Mouse (Mus musculus): ENCODE measurements around the gene St3gal6. TPM values are rescaled to one million over a fixed set of nuclear protein-coding genes. Genes with fewer than 3 reads are reported as not detected.

Gene St3gal6
- total and polyA plus RNA-seq, 3 experiments = 167 to 420 (median 240) TPM

DNA sequence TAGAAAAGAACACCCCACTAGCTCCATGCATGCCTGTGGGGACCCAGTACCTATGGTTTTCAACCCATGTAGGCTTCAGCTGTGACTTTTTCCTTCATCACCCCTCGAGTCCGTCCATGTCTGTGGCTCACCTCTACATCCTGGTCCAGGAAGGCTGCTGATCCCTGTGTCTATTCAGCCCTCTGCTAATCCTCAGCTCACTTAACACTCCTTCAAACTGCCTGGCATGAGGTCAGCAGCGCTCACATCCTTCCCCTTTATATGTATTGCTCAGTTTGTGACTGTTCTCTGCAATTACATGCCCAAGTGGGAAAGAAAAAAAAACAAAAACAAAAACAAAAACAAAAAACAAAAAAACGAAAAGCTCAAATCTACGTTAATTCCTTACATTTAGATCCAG, 24.4 kb downstream of the St3gal6 start:
- H3K27me3 ChIP-seq (replicated peaks) = no peaks in the 10 kb centered on the region
- H3K9me3 ChIP-seq (replicated peaks; ENCODE audit: low read length) = no peaks in the 10 kb centered on the region
- dilution Hi-C loops (cut with MboI; ENCODE audit: extremely low pct_ligation_motif_present, extremely low pct_unique_long_range_greater_than_20kb, low sequenced_read_pairs) (no loop called here), in situ Hi-C loops (cut with MboI; ENCODE audit: low pct_ligation_motif_present, low pct_unique_long_range_greater_than_20kb, low sequenced_read_pairs) (no loop called here)
- H3K4me3 ChIP-seq (replicated peaks in 1 of 3; ENCODE audit: low read depth in 2 of 3, low read length in 2 of 3, poor library complexity in 1 of 3) = no peak overlapping the region
- H3K4me2 ChIP-seq (ENCODE audit: insufficient read depth, low read depth, poor library complexity, severe bottlenecking) = no peak overlapping the region
- H3K4me1 ChIP-seq (ENCODE audit: control insufficient read depth in 1 of 2, insufficient read depth in 2 of 2) = peaks cover 31 to 86% of the 10 kb centered on the region in 2 experiments
- peaks cover 59% of the 10 kb centered on the region for H3K79me2 ChIP-seq (replicated peaks; ENCODE audit: control insufficient read depth, extremely low read depth, insufficient read depth, poor library complexity, severe bottlenecking)
- peaks cover 14 to 65% of the 10 kb centered on the region in 2 experiments for H3K36me3 ChIP-seq (replicated peaks in 1 of 2; ENCODE audit: control insufficient read depth in 1 of 2, insufficient read depth in 1 of 2, low read length in 1 of 2)
- no peak for DNase-seq (ENCODE audit: extremely low read depth)
- H3K9ac ChIP-seq (ENCODE audit: insufficient read depth, low read depth) = peak overlapping the region; percentile 92
- 0 out of 2 replicates have a peak, but pooled peaks have one; percentile 0 for TF ChIP-seq ETS1 (conservative IDR thresholded peaks at IDR 0.05; ENCODE audit: low read depth, low read length)
- TF ChIP-seq MAZ (IDR thresholded peaks at IDR 0.05; ENCODE audit: low read depth, low read length) = no peak
- TF ChIP-seq BHLHE40 (IDR thresholded peaks at IDR 0.05; ENCODE audit: low read depth, low read length) = 0 out of 2 replicates have a peak, but pooled peaks have one; percentile 25
- peak overlapping the region; percentile 100 for H3K27ac ChIP-seq (ENCODE audit: insufficient read depth, low read depth)

GRCm38 (mm10) chr16:58499172-58499584, 24.9 kb downstream of the St3gal6 start:
- H3K4me3 ChIP-seq (replicated peaks in 1 of 3; ENCODE audit: low read depth in 2 of 3, low read length in 2 of 3, poor library complexity in 1 of 3) = no peak overlapping the region
- H3K4me1 ChIP-seq (ENCODE audit: control insufficient read depth in 1 of 2, insufficient read depth in 2 of 2) = peaks cover 31 to 85% of the 10 kb centered on the region in 2 experiments

DNA sequence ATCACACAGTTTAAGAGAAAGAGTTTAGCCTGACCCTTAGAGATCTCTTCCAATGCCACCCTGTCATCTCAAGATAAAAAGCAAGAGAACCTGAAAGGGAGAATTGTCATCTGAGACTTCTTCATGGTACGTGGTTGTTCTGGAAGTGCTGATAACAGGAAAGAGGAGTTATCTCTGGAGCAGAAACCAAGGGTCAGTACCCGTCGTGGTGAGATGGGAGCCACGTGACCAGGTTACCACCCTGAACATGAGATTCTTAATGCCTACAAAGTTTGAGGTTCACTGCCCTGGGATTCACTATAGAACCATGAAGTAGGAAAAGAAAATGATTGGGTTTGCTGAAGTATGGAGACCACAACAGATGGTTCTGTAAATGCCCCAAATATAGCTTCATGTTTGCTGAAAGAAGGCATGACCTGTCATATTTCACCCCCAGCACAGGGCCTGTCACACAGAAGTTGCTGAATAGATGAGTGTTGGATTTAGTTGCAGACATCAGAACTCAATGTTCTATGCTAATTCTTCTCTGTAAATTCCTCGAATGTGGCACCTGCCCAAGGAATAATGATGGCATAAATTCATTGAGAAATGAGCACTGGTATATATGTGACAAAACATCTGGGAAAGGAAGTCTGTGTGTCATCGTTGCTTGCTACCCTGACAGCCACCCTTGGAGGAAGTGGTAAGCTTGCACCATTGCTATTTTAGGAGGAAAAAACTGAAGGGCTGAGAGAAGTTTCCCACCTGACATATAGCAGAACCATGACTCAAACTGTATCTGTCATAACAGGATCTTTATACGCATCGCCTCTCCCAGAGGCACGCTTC, 25.9 kb downstream of the St3gal6 start:
- peak; percentile 98 for DNase-seq (ENCODE audit: extremely low read depth)
- Histone ChIP-seq H3K9me3 (replicated peaks; ENCODE audit: low read length) (no peaks in the 10 kb centered on the region), H3K9ac (ENCODE audit: insufficient read depth, low read depth) (peak overlapping the region; percentile 64), H3K4me1 (ENCODE audit: control insufficient read depth in 1 of 2, insufficient read depth in 2 of 2) (peaks cover 32 to 74% of the 10 kb centered on the region in 2 experiments), H3K4me2 (ENCODE audit: insufficient read depth, low read depth, poor library complexity, severe bottlenecking) (peak overlapping the region; percentile 72), H3K36me3 (replicated peaks in 1 of 2; ENCODE audit: control insufficient read depth in 1 of 2, insufficient read depth in 1 of 2, low read length in 1 of 2) (peaks cover 20 to 66% of the 10 kb centered on the region in 2 experiments), H3K27ac (ENCODE audit: insufficient read depth, low read depth) (peak overlapping the region; percentile 100), H3K79me2 (replicated peaks; ENCODE audit: control insufficient read depth, extremely low read depth, insufficient read depth, poor library complexity, severe bottlenecking) (peaks cover 51% of the 10 kb centered on the region), H3K27me3 (replicated peaks) (no peaks in the 10 kb centered on the region), H3K4me3 (replicated peaks in 1 of 3; ENCODE audit: low read depth in 2 of 3, low read length in 2 of 3, poor library complexity in 1 of 3) (no peak overlapping the region)
- in situ Hi-C loops (cut with MboI; ENCODE audit: low pct_ligation_motif_present, low pct_unique_long_range_greater_than_20kb, low sequenced_read_pairs) = no loop called here
- dilution Hi-C loops (cut with MboI; ENCODE audit: extremely low pct_ligation_motif_present, extremely low pct_unique_long_range_greater_than_20kb, low sequenced_read_pairs) = no loop called here
- TF ChIP-seq JUN (IDR thresholded peaks at IDR 0.05; ENCODE audit: insufficient read depth, low read depth, low read length) (peak; percentile 99), MYC (IDR thresholded peaks at IDR 0.05; ENCODE audit: low read depth, low read length) (peak; percentile 79), MAX (IDR thresholded peaks at IDR 0.05; ENCODE audit: low read length) (peak; percentile 91), ZC3H11A (IDR thresholded peaks at IDR 0.05; ENCODE audit: low read depth, low read length) (no peak), POLR2A (IDR thresholded peaks at IDR 0.05; ENCODE audit: low read depth, low read length) (peak; percentile 21; the same call in 1 of the 2 replicates), MXI1 (IDR thresholded peaks at IDR 0.05; ENCODE audit: low read depth, low read length) (peak; percentile 87), IRF4 (IDR thresholded peaks at IDR 0.05; ENCODE audit: low read depth, low read length) (peak; percentile 99), CHD1 (IDR thresholded peaks at IDR 0.05; ENCODE audit: low read depth, low read length) (no peak; the same call in 1 of the 2 replicates), RCOR1 (conservative IDR thresholded peaks at IDR 0.05; ENCODE audit: low read depth, low read length) (peak; percentile 97), NRF1 (IDR thresholded peaks at IDR 0.05; ENCODE audit: low read depth, low read length) (no peak; the same call in 1 of the 2 replicates), EP300 (IDR thresholded peaks at IDR 0.05; ENCODE audit: low read length) (peak; percentile 100), PAX5 (IDR thresholded peaks at IDR 0.05; ENCODE audit: low read length) (no peak), POLR2AphosphoS2 (IDR thresholded peaks at IDR 0.05; ENCODE audit: low read depth, low read length) (no peak; the same call in 1 of the 2 replicates), HCFC1 (IDR thresholded peaks at IDR 0.05; ENCODE audit: low read depth, low read length) (peak; percentile 53), ELF1 (IDR thresholded peaks at IDR 0.05; ENCODE audit: low read depth, low read length) (peak; percentile 66), USF2 (conservative IDR thresholded peaks at IDR 0.05; ENCODE audit: low read depth, low read length) (peak; percentile 84), GABPA (IDR thresholded peaks at IDR 0.05; ENCODE audit: insufficient replicate concordance, low read depth, low read length) (no peak)

More at GRCm38 (mm10) chr16:58499172-58499584, 24.9 kb downstream of the St3gal6 start:
- H3K79me2 ChIP-seq (replicated peaks; ENCODE audit: control insufficient read depth, extremely low read depth, insufficient read depth, poor library complexity, severe bottlenecking) = peaks cover 59% of the 10 kb centered on the region
- TF ChIP-seq POLR2AphosphoS2 (IDR thresholded peaks at IDR 0.05; ENCODE audit: low read depth, low read length) (no peak), ELF1 (IDR thresholded peaks at IDR 0.05; ENCODE audit: low read depth, low read length) (no peak), UBTF (IDR thresholded peaks at IDR 0.05; ENCODE audit: low read depth, low read length) (no peak), CHD2 (IDR thresholded peaks at IDR 0.05; ENCODE audit: low read length) (no peak), EP300 (IDR thresholded peaks at IDR 0.05; ENCODE audit: low read length) (no peak; the same call in 1 of the 2 replicates), USF2 (conservative IDR thresholded peaks at IDR 0.05; ENCODE audit: low read depth, low read length) (no peak), MAX (IDR thresholded peaks at IDR 0.05; ENCODE audit: low read length) (no peak), PAX5 (IDR thresholded peaks at IDR 0.05; ENCODE audit: low read length) (no peak), MEF2A (IDR thresholded peaks at IDR 0.05; ENCODE audit: borderline replicate concordance, low read depth, low read length) (no peak), MAFK (IDR thresholded peaks at IDR 0.05; ENCODE audit: insufficient replicate concordance, low read length) (no peak), USF1 (IDR thresholded peaks at IDR 0.05; ENCODE audit: low read depth, low read length) (no peak)
- peak overlapping the region; percentile 92 for H3K9ac ChIP-seq (ENCODE audit: insufficient read depth, low read depth)
- H3K27ac ChIP-seq (ENCODE audit: insufficient read depth, low read depth) = peak overlapping the region; percentile 100
- peaks cover 18 to 66% of the 10 kb centered on the region in 2 experiments for H3K36me3 ChIP-seq (replicated peaks in 1 of 2; ENCODE audit: control insufficient read depth in 1 of 2, insufficient read depth in 1 of 2, low read length in 1 of 2)
- H3K4me2 ChIP-seq (ENCODE audit: insufficient read depth, low read depth, poor library complexity, severe bottlenecking) = peak overlapping the region; percentile 72; the same call in 1 of the 2 replicates
- H3K9me3 ChIP-seq (replicated peaks; ENCODE audit: low read length) = no peaks in the 10 kb centered on the region
- dilution Hi-C loops (cut with MboI; ENCODE audit: extremely low pct_ligation_motif_present, extremely low pct_unique_long_range_greater_than_20kb, low sequenced_read_pairs) = no loop called here
- in situ Hi-C loops (cut with MboI; ENCODE audit: low pct_ligation_motif_present, low pct_unique_long_range_greater_than_20kb, low sequenced_read_pairs) = no loop called here
- no peak for DNase-seq (ENCODE audit: extremely low read depth)
- H3K27me3 ChIP-seq (replicated peaks) = no peaks in the 10 kb centered on the region

Measured in CH12.LX (cell line).